Mouse (Mus musculus) neutrophil, adult 59 days (primary cell): ENCODE measurements around the gene Ndufs6. TPM values are rescaled to one million over a fixed set of nuclear protein-coding genes. Genes with fewer than 3 reads are reported as not detected.

Experiments
- total RNA-seq, 2 experiments: library from RNA; stranded (reverse); gene quantifications; 1 replicate in 1 of 2; 2 replicates in 1 of 2; pipeline ENCODE4 v1.2.4; 2023

Gene Ndufs6
- 10 to 100 TPM; 56.7 to 67.9 TPM for total RNA-seq

GRCm38 (mm10) chr13:73327827-73328698, at the start of gene Ndufs6, which contains the start of gene Mrpl36:
Gene Ndufs6, minus strand, starts transcription at chr13:73328542.
Gene Mrpl36, plus strand, starts transcription at chr13:73328513.

Other genes with a start within 250 kb of the Ndufs6 start
- gene Irx4, start 68.1 kb downstream of the Ndufs6 start, total RNA-seq = not detected
- 10 to 100 TPM; 23.6 to 24.6 TPM for gene Mrpl36, start within 50 bp of the Ndufs6 start, total RNA-seq
- 10 to 100 TPM; 36.7 to 49.5 TPM for gene Lpcat1, start 138.7 kb upstream of the Ndufs6 start, total RNA-seq
- gene Slc6a3, start 208.2 kb upstream of the Ndufs6 start, total RNA-seq = not detected